Mouse (Mus musculus) erythroblast, embryonic 14.5 days (primary cell): Measurements from ENCODE around the gene Ormdl1.

Source experiments
- GATA1 ChIP-seq: IDR thresholded peaks from 2 replicates; pipeline ENCODE4 v1.6.1; 2012; ENCODE audit warnings: low read length, inconsistent platforms, mixed read lengths
- TAL1 ChIP-seq: IDR thresholded peaks from 3 replicates; pipeline ENCODE4 v1.6.1; 2012; ENCODE audit warnings: low read length, inconsistent platforms, mixed read lengths

GRCm38 (mm10) chr1:53352327-53353261 lies 55.7 kb downstream of the Ormdl1 start, which contains the start of the genes Asdurf, Gm28551 and Asnsd1:
- no peak for TF ChIP-seq GATA1
- no peak for TF ChIP-seq TAL1
